In the genomic region with DNA sequence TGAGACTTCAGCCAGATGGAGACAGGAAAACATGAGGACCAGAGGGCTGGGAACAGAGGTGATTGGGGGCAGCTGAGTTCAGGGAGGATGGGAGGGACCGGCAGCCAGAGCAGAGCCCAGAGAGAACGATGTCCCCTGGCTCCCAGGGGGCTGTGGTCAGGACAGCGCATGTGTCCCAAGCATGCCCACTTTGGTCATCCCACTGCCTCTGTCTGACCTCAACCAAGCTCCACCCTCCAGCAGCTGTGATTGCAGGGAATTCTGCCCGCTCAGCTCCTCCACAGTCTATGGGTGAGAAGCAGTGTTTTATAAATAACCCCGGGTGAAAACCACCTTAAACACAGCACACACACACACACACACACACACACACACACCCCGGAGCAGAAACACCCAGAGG, we compare ENCODE assay signal across 25 mouse cellular contexts.
"Had no signal": no experiment of that assay in that cellular context is flagged by ENCODE, and none has a peak within 500 bp of the region (broad histone marks: within the 10 kb centered on the region; RNA-seq: fewer than 3 reads in every experiment).

No protein-coding gene starts in this region.

- H3K9ac ChIP-seq: forebrain, postnatal 0 days; hindbrain, embryonic 13.5 days; hindbrain, embryonic 15.5 days; kidney, embryonic 15.5 days; limb, embryonic 12.5 days; liver, embryonic 13.5 days had no signal

- H3K9me3 ChIP-seq: heart, embryonic 10.5 days; hindbrain, embryonic 15.5 days; kidney, embryonic 15.5 days; limb, embryonic 10.5 days; limb, embryonic 12.5 days; liver, embryonic 13.5 days had no signal

- H3K27me3 ChIP-seq: hindbrain, embryonic 15.5 days; limb, embryonic 12.5 days; liver, embryonic 13.5 days had no signal

- H3K4me1 ChIP-seq: limb, embryonic 12.5 days; liver, embryonic 13.5 days had no signal

- H3K27ac ChIP-seq: heart, adult 2 months; heart, embryonic 10.5 days; hindbrain, embryonic 13.5 days; hindbrain, embryonic 15.5 days; hindbrain, postnatal 0 days; kidney, embryonic 15.5 days; kidney, postnatal 0 days; limb, embryonic 10.5 days; limb, embryonic 12.5 days; liver, embryonic 13.5 days had no signal

- ATAC-seq: forebrain, postnatal 0 days; hindbrain, postnatal 0 days; intestine, embryonic 16.5 days had no signal

- H3K4me2 ChIP-seq: hindbrain, embryonic 13.5 days; hindbrain, embryonic 15.5 days; kidney, embryonic 15.5 days; limb, embryonic 12.5 days; liver, embryonic 11.5 days; liver, embryonic 13.5 days had no signal

- DNase-seq: forebrain, postnatal 0 days; gastrocnemius, postnatal 14 days; gastrocnemius, postnatal 36 days; heart, adult 11 months; heart, adult 2 months; heart, postnatal 10 days; heart, postnatal 36 days; kidney, adult 11 months; kidney, adult 2 months; kidney, postnatal 14 days; kidney, postnatal 36 days; layer of hippocampus, adult 9-11 months; layer of hippocampus, postnatal 36 days; liver; liver, embryonic 13.5 days had no signal

- H3K4me3 ChIP-seq: heart, adult 2 months; heart, embryonic 10.5 days; hindbrain, embryonic 13.5 days; hindbrain, embryonic 15.5 days; kidney, embryonic 15.5 days; limb, embryonic 10.5 days; limb, embryonic 12.5 days; liver, embryonic 13.5 days had no signal

- H3K36me3 ChIP-seq: heart, embryonic 10.5 days; hindbrain, embryonic 13.5 days; hindbrain, embryonic 15.5 days; kidney, embryonic 15.5 days; limb, embryonic 10.5 days; limb, embryonic 12.5 days; liver, embryonic 13.5 days had no signal
